Comparison of ENCODE assay signal across 11 mouse cellular contexts in the genomic region with DNA sequence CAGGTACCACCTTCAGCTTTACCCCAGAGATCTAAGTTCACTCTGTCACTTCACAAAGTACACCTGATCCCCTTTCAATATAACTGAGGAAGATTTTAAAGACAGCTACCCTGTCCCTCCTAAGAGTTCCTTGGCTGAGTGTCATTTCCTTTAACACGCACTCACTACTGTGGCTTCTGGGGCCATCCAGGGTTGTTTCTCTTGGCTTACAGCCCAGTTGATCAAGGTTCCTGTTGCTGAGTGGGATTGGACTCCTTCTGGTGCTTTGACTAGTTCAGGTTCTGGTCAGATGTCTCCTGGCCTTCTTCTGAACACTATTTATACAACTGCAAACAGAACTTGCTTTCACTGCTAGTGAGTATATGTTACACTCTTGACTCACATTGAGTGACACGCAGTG.
DNase-seq lines count a peak whose midpoint lies in the region; ATAC-seq and TF ChIP-seq lines count a peak whose summit lies in the region.
"Had no signal": no experiment of that assay in that cellular context is flagged by ENCODE, and none has a peak within 500 bp of the region (broad histone marks: within the 10 kb centered on the region; RNA-seq: fewer than 3 reads in every experiment).

No protein-coding gene starts in this region.

- no peak for TF ChIP-seq CTCF in intestine, postnatal 0 days (IDR thresholded peaks at IDR 0.05; ENCODE audit: low read depth)

- ATAC-seq in limb, embryonic 13.5 days (ENCODE audit: low FRiP score, low read depth): peak; percentile 57; the same call in 1 of the 2 replicates
- ATAC-seq in intestine, postnatal 0 days: peak; percentile 63; the same call in 1 of the 2 replicates
- ATAC-seq: hindbrain, postnatal 0 days had no signal

- peaks cover 29% of the 10 kb centered on the region for H3K4me1 ChIP-seq in limb, embryonic 13.5 days
- H3K4me1 ChIP-seq in limb, embryonic 10.5 days: peaks cover 12% of the 10 kb centered on the region
- H3K4me1 ChIP-seq in intestine, postnatal 0 days (replicated peaks; ENCODE audit: control insufficient read depth, insufficient read depth, low read length): no peaks in the 10 kb centered on the region; the same call in none of the 2 replicates

- DNase-seq in limb, embryonic 10.5 days (ENCODE audit: low spot score): no peak
- peak; percentile 63 for DNase-seq in adrenal gland, postnatal 14 days
- DNase-seq in lung, postnatal 36 days: peak; percentile 8
- no peak for DNase-seq in layer of hippocampus, adult 8-10 months (ENCODE audit: low spot score in 2 of 2)
- DNase-seq in layer of hippocampus, adult 9-10 months (ENCODE audit: low spot score): no peak
- no peak for DNase-seq in left cerebral cortex, adult 18-20 months (ENCODE audit: low spot score in 2 of 2)
- DNase-seq: cerebellum, adult 11-12 months had no signal

- no peak overlapping the region for H3K27ac ChIP-seq in limb, embryonic 13.5 days
- H3K27ac ChIP-seq in limb, embryonic 10.5 days: no peak overlapping the region
- peak overlapping the region; percentile 31; the same call in 1 of the 2 replicates for H3K27ac ChIP-seq in intestine, postnatal 0 days (ENCODE audit: low read depth, low read length)
- H3K27ac ChIP-seq: embryonic facial prominence, embryonic 15.5 days; hindbrain, postnatal 0 days had no signal

- no peaks in the 10 kb centered on the region for H3K9me3 ChIP-seq in limb, embryonic 13.5 days
- no peaks in the 10 kb centered on the region for H3K9me3 ChIP-seq in limb, embryonic 10.5 days (replicated peaks)
- H3K9me3 ChIP-seq in intestine, postnatal 0 days (ENCODE audit: control insufficient read depth): no peaks in the 10 kb centered on the region
- H3K9me3 ChIP-seq: embryonic facial prominence, embryonic 15.5 days had no signal

- 58% methylated on average over 2 of the region's 2 CpGs for WGBS in limb, embryonic 13.5 days
- WGBS in limb, embryonic 10.5 days: 80% methylated on average over 2 of the region's 2 CpGs
- WGBS in intestine, postnatal 0 days: 28% methylated on average over 2 of the region's 2 CpGs

- H3K4me3 ChIP-seq in limb, embryonic 13.5 days: no peak overlapping the region
- H3K4me3 ChIP-seq in limb, embryonic 10.5 days: no peak overlapping the region
- H3K4me3 ChIP-seq in intestine, postnatal 0 days (ENCODE audit: low read depth, low read length): no peak overlapping the region
- H3K4me3 ChIP-seq: embryonic facial prominence, embryonic 15.5 days had no signal

- H3K27me3 ChIP-seq in limb, embryonic 13.5 days: no peaks in the 10 kb centered on the region
- H3K27me3 ChIP-seq in limb, embryonic 10.5 days (ENCODE audit: low read depth, poor library complexity, severe bottlenecking): no peaks in the 10 kb centered on the region
- no peaks in the 10 kb centered on the region for H3K27me3 ChIP-seq in intestine, postnatal 0 days (replicated peaks; ENCODE audit: control insufficient read depth, insufficient read depth, low read length)
- H3K27me3 ChIP-seq: embryonic facial prominence, embryonic 15.5 days had no signal

- no peak overlapping the region; the same call in 1 of the 2 replicates for H3K9ac ChIP-seq in limb, embryonic 13.5 days
- no peak overlapping the region for H3K9ac ChIP-seq in intestine, postnatal 0 days (ENCODE audit: low read depth, low read length)
- H3K9ac ChIP-seq: embryonic facial prominence, embryonic 15.5 days had no signal

- no peaks in the 10 kb centered on the region for H3K36me3 ChIP-seq in limb, embryonic 13.5 days
- H3K36me3 ChIP-seq in limb, embryonic 10.5 days: no peaks in the 10 kb centered on the region
- no peaks in the 10 kb centered on the region for H3K36me3 ChIP-seq in intestine, postnatal 0 days (ENCODE audit: control insufficient read depth, insufficient read depth)
- H3K36me3 ChIP-seq: embryonic facial prominence, embryonic 15.5 days had no signal

- 0 out of 2 replicates have a peak overlapping the region, but pooled peaks have one; percentile 9 for H3K4me2 ChIP-seq in limb, embryonic 13.5 days (replicated peaks)
- H3K4me2 ChIP-seq in intestine, postnatal 0 days (replicated peaks; ENCODE audit: low read depth): no peak overlapping the region
- H3K4me2 ChIP-seq: embryonic facial prominence, embryonic 15.5 days had no signal

Comparison
In these comparisons a context has a peak if more than half of its experiments do, and no peak if none do; other contexts are left out.
1. DNase-seq: peak in adrenal gland, postnatal 14 days (single experiment) and lung, postnatal 36 days (single experiment); none in limb, embryonic 10.5 days (single experiment), layer of hippocampus, adult 8-10 months (0 of 2), layer of hippocampus, adult 9-10 months (single experiment) and left cerebral cortex, adult 18-20 months (0 of 2).